Mouse (Mus musculus) neural tube, embryonic 11.5 days (tissue): ENCODE results near the gene Efs. TPM values are rescaled to one million over a fixed set of nuclear protein-coding genes. Genes with fewer than 3 reads are reported as not detected.

ENCODE experiments used
- ATAC-seq: fragments of 200-750 bp; cut with Nextera tagmentation; 2 replicates; pipeline ENCODE4 v1.8.0; 2017; ENCODE audit warnings: moderate number of reproducible peaks, mild to moderate bottlenecking, moderate TSS enrichment, moderate library complexity; ENCODE audit not compliant: insufficient read depth, low FRiP score, low TSS enrichment
- DNase-seq: peaks from one replicate; pipeline ENCODE4 v3.0.0-alpha.2; 2015; ENCODE audit warnings: low spot score
- H3K27ac ChIP-seq: fragments of 300-500 bp; sonication (generic); 2 replicates; pipeline ENCODE4 v1.5.1; 2014; ENCODE audit warnings: low read depth, mild to moderate bottlenecking, low read length
- H3K27me3 ChIP-seq: fragments of 300-500 bp; sonication (generic); 2 replicates; pipeline ENCODE4 v1.6.1; 2014; ENCODE audit warnings: mild to moderate bottlenecking, low read length, mixed read lengths; ENCODE audit not compliant: control insufficient read depth, insufficient read depth
- H3K36me3 ChIP-seq: fragments of 300-500 bp; sonication (generic); 2 replicates; pipeline ENCODE4 v1.6.1; 2014; ENCODE audit warnings: mild to moderate bottlenecking, low read length, moderate library complexity, mixed read lengths; ENCODE audit not compliant: control insufficient read depth, insufficient read depth
- H3K4me1 ChIP-seq: fragments of 300-500 bp; sonication (generic); 2 replicates; pipeline ENCODE4 v1.6.1; 2014; ENCODE audit warnings: low read length, mixed read lengths; ENCODE audit not compliant: control insufficient read depth, insufficient read depth
- H3K4me2 ChIP-seq: fragments of 300-500 bp; sonication (generic); 2 replicates; pipeline ENCODE4 v1.6.1; 2014; ENCODE audit warnings: low read depth, mild to moderate bottlenecking, moderate library complexity
- H3K4me3 ChIP-seq: fragments of 300-500 bp; sonication (generic); 2 replicates; pipeline ENCODE4 v1.5.1; 2014; ENCODE audit warnings: low read depth, low read length
- H3K9ac ChIP-seq: fragments of 300-500 bp; sonication (generic); 2 replicates; pipeline ENCODE4 v1.6.1; 2014; ENCODE audit warnings: mild to moderate bottlenecking, low read length
- H3K9me3 ChIP-seq: fragments of 300-500 bp; sonication (generic); 2 replicates; pipeline ENCODE4 v1.6.1; 2016; ENCODE audit warnings: low read length; ENCODE audit not compliant: control insufficient read depth
- WGBS: fragments of 180-500 bp; shearing (Covaris S2); extraction: QIAGEN DNeasy Blood & Tissue Kit; methylation state at CpG from one replicate; pipeline ENCODE4 v1.1.7; 2014; 5-methylcytosine and 5-hydroxymethylcytosine counted together
- polyA plus RNA-seq: library from polyadenylated mRNA; unstranded; fragments of >200 nt; fragmentation: Nextera tagmentation; extraction: Ambion mirVana; gene quantifications from 2 replicates; pipeline ENCODE4 v1.2.1, GENCODE M21; 2014

The Efs gene
- polyA plus RNA-seq, 1 experiment from 2014 or later, result 29.1 TPM

DNA sequence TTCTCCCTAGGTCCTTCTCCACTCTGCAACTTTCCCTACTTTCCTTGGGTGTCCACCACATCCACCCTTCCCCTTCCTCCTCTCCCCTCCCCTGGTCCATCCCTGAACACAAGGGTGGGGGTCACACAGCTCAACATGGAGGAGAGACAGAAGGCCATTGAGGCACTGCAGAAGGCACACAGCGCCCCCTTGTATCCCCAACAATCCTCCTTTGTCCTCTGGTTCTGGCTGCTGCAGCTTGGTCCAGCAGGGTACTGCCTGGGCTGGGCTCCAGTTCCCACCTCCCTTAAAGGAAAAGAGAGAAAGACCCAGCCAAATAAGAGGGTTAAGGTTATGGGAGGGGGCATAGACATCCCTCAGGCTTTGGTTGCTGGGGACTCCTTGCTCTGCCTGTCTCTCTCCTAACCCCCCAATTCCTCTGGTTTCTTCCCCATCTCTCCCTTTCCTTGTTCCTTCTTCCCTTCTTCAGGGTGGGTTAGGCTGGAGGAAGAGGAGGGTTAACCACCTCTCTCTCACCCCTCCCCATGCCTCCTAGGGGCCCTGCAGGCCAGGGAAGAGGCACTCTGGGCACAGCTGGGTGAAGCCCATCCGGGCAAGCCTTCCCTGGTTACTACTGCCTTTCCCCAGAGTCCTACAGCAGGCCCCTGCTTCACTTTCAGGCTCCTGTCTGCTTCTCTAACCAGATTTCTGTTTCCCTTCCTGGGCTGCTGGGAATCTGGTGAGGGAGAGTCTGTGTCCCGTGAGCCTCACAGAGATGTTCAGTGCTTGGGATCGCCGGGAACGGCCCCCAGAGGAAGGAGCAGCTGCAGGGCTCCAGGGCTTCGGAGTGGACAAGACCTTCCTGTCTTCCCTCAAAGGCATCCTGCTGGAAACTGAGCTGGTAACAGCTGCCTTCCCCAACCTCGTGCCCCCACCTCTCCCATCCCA is 10.2 kb upstream of the Efs start, which contains the start of gene Cmtm5:
Gene Cmtm5 (plus strand): TSS at position 358 of the 927 bp plus-strand sequence.
- WGBS, result 41% methylated on average over 8 of the region's 8 CpGs
- Histone ChIP-seq H3K9ac (no peak within 1 kb of the TSS), H3K27me3 (no peaks in the 10 kb centered on the region), H3K4me2 (no peak within 1 kb of the TSS), H3K36me3 (no peaks in the 10 kb centered on the region), H3K4me3 (no peak within 1 kb of the TSS), H3K4me1 (no peaks in the 10 kb centered on the region), H3K27ac (peak within 1 kb of the TSS; percentile 51; the same call in 1 of the 2 replicates), H3K9me3 (no peaks in the 10 kb centered on the region)
- no peak for ATAC-seq
- peak; percentile 31 for DNase-seq

DNA sequence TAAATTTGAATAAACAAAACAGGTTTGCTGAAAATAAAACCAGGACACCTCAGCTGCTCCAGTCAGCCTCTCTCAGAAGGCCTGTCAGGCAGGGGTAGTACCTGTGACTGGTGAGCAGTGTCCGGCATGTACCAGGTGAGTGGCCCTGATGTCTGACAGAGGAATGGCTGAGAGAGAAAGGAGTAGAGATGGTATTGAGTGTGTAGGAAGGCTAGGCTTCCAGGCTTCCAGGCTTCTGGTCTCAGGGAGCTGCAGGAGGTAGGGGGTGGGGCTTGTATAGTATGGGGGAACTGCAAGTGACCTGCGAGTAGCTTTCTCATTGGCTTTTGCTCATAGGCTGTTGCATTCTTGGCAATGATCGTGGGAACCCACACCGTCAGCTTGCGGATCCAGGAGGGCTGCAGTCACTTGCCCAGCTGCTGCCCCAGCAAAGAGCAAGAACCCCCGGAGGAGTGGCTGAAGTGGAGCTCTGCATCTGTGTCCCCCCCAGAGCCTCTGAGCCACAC is 6.8 kb upstream of the Efs start, which contains the start of gene Il25:
Gene Il25 (plus strand): TSS at position 51 of the 506 bp plus-strand sequence.
- DNase-seq, result no peak
- no peak within 1 kb of the TSS for H3K27ac ChIP-seq
- WGBS, result 24% methylated on average over 6 of the region's 6 CpGs
- no peaks in the 10 kb centered on the region for H3K9me3 ChIP-seq
- H3K4me2 ChIP-seq, result no peak within 1 kb of the TSS
- no peaks in the 10 kb centered on the region for H3K36me3 ChIP-seq
- no peak within 1 kb of the TSS for H3K9ac ChIP-seq
- ATAC-seq, result no peak
- no peak within 1 kb of the TSS for H3K4me3 ChIP-seq
- no peaks in the 10 kb centered on the region for H3K27me3 ChIP-seq
- no peaks in the 10 kb centered on the region for H3K4me1 ChIP-seq

DNA sequence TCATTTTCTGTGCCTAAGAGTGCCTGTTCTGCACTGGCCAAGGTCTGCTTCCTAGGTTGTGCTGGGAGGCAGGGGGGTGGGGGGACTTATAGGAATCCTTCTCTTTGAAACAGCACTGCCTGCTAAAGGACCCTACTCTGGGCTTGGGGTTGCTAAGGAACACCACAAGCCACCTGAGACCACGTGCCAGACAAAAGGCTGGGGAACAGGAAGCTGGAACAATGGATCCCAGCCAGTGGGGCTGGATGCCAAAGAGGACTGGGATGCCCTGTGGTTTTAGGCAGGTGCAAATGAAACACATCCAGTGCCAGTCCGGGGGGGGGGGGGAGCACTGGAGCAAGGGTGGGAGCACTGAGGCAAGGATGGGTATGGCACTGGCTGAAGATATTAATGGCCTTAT is 4.5 kb upstream of the Efs start:
- H3K9ac ChIP-seq, result no peak overlapping the region
- no peak overlapping the region for H3K27ac ChIP-seq
- no peak overlapping the region for H3K4me3 ChIP-seq
- DNase-seq, result no peak
- ATAC-seq, result no peak
- H3K4me1 ChIP-seq, result peaks cover 14% of the 10 kb centered on the region
- WGBS, result 37% methylated on average over 2 of the region's 2 CpGs
- no peaks in the 10 kb centered on the region for H3K9me3 ChIP-seq
- no peaks in the 10 kb centered on the region for H3K27me3 ChIP-seq
- H3K36me3 ChIP-seq, result no peaks in the 10 kb centered on the region
- no peak overlapping the region for H3K4me2 ChIP-seq

DNA sequence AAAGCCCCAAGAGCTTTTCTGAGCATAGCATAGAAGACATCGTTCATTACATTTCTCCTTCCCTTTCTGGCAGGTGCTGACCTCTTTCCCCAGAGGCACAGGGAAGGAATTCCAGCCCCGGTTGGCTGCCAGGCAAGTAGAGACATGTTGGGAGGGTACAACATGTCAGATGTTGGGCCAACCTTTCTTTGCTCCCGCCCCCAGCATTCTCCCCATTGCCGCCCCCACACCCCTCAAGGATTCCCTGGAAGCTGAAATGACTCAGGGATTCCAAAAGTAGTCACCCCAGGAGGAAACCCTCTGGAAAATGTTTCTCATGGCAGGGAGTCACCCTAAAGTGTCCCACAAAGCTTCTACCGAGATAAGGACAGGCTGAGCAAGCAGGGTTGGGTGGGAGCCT is 3.9 kb upstream of the Efs start:
- Histone ChIP-seq H3K4me3 (no peak overlapping the region), H3K4me1 (peaks cover 16% of the 10 kb centered on the region), H3K36me3 (no peaks in the 10 kb centered on the region), H3K9me3 (no peaks in the 10 kb centered on the region), H3K27ac (no peak overlapping the region), H3K9ac (no peak overlapping the region), H3K4me2 (no peak overlapping the region), H3K27me3 (no peaks in the 10 kb centered on the region)
- DNase-seq, result no peak
- no peak for ATAC-seq
- 76% methylated on average over 5 of the region's 5 CpGs for WGBS

DNA sequence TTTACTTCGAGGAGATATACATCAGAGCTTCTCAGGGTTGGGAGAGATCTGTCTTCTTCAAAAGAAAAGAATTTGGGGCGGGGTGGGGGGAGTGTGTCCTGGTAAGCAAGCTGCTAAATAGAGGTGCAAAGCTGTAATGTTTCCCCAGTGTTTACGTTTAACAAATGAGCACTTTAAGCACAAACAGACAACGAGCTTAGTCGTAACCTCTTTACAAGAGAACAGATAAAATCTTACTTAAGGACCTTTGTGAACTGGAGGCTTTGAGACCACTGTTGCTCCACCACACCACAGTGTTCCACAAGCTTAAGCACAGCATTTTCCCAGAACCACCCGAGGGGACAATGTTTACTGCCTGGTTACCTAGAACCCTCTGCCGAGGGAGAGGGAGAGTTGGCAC is 1.4 kb upstream of the Efs start:
- Histone ChIP-seq H3K9me3 (no peaks in the 10 kb centered on the region), H3K36me3 (peaks cover 2% of the 10 kb centered on the region), H3K4me1 (peaks cover 24% of the 10 kb centered on the region), H3K4me2 (peak overlapping the region; percentile 95), H3K9ac (peak overlapping the region; percentile 95), H3K27ac (peak overlapping the region; percentile 96), H3K4me3 (peak overlapping the region; percentile 51), H3K27me3 (no peaks in the 10 kb centered on the region)
- DNase-seq (peak; percentile 18), ATAC-seq (no peak)
- WGBS, result 12% methylated on average over 7 of the region's 7 CpGs

DNA sequence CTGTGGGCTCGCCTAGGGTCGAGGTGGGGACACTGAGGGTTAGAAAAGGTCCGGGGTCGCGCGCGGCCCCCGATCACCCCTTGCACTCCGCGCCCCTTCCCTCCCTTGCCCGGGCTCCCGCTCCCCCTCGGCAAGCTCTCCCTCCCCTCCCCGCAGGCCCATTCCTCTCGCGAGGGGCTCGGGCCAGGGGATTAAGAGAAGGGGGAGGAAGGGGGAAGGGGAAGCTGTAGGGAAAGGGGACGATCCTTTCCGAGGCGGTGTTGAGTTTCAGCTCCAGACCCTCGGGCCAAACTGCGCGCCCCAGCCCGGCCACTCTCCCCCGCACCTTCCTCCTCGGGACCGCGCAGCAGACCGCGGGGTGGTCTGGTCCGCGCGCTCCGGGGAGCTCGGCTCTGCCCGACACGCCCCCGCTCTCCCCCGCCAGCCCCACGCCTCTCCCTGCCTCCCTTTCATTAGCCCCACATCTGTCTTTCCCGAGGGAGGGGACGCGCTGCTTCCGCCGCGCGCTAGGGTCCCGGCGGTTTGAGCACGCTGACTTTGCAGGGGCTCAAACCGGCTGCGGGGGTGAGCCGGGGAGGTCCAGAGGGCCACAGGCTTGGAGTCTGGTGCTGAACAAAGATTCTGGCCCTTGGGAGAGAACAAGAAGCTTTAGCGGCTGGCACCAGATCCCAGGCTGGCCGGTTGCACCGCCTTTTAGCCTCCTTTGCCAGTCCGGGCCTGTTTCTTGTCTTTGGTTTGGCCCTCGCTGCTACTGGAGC is 654 bp upstream of the Efs start:
- Histone ChIP-seq H3K9me3 (no peaks in the 10 kb centered on the region), H3K9ac (peak overlapping the region; percentile 95), H3K36me3 (peaks cover 7% of the 10 kb centered on the region), H3K4me2 (peak overlapping the region; percentile 95), H3K27ac (peak overlapping the region; percentile 96), H3K27me3 (no peaks in the 10 kb centered on the region), H3K4me1 (peaks cover 24% of the 10 kb centered on the region), H3K4me3 (peak overlapping the region; percentile 51)
- WGBS, result 0% methylated on average over 43 of the region's 58 CpGs
- peak; percentile 86 for DNase-seq
- peak; percentile 64 for ATAC-seq

DNA sequence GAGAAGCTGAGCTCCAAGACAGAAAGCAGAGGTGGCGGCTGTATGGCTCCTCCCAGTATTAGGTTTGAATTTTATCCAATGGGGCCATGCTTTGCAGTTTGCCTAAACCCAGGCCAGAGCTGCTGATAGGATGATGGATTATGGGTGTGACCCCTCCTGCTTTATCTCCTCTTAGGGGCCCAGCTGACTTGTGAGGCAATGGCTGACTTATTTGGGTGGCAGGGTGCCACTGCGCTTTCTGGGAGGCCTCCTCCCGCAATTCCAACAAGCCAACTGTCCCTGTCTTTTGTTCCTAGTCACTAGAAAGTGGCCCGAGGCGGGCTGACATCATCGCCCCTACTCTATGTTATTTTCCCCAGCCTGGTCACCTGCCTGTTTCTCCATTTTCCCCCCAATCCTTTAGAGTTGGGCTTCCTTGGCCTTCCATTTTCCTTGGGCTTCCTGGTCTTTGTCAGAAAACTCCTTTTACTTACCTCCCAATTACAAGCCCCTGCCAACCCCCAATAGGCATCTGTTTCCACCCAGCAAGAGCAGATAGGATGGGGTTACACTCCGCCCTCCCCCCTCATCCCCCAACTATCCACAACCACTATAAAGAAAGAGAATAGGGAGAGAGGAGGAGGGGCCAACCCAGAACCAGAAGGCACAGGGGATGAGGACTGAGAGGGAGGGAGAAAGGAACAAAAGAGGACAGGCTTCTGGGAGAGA is 1.1 kb downstream of the Efs start:
- Histone ChIP-seq H3K36me3 (peaks cover 13% of the 10 kb centered on the region), H3K9me3 (0 out of 2 replicates have a peak, but pooled peaks cover 2% of the 10 kb centered on the region), H3K27ac (peak overlapping the region; percentile 96), H3K9ac (peak overlapping the region; percentile 95), H3K4me2 (peak overlapping the region; percentile 95), H3K4me1 (peaks cover 24% of the 10 kb centered on the region), H3K27me3 (no peaks in the 10 kb centered on the region), H3K4me3 (peak overlapping the region; percentile 51)
- DNase-seq (peak; percentile 59), ATAC-seq (peak; percentile 62)
- 8% methylated on average over 7 of the region's 7 CpGs for WGBS

DNA sequence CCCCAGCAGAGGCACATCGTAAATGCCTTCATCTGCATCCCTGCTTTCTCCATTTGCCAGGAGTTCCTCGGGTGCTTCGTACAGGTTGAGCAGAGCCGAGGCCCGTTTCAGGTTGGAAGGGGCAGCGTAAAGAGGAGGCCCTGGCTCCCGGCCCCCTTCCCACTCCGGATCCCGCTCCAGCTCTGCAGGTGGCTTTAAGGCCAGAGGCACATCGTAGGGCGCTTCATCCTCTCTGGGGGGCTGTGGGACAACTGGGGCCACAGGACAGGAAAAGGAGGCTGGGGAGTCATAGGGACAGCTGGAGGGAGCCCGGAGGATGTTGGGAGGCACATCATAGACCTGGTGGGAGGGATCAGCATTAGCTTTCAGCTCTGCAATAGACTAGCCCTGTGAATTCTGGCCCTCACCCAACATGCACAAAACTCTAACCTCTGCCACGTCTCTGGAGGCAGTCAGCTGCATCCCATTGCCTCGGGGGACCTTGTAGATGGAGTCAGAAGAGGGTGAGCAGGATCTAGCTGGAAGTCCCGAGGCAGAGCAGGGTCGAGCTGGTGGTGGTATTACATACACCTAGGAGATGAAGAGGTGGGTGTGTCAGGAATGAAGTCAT is 5.7 kb downstream of the Efs start:
- Histone ChIP-seq H3K4me3 (no peak overlapping the region), H3K27me3 (no peaks in the 10 kb centered on the region), H3K9me3 (0 out of 2 replicates have a peak, but pooled peaks cover 2% of the 10 kb centered on the region), H3K4me1 (peaks cover 8% of the 10 kb centered on the region), H3K36me3 (peaks cover 23% of the 10 kb centered on the region), H3K4me2 (no peak overlapping the region), H3K9ac (no peak overlapping the region), H3K27ac (no peak overlapping the region)
- 96% methylated on average over 16 of the region's 16 CpGs for WGBS
- no peak for DNase-seq
- no peak for ATAC-seq
